Mouse (Mus musculus) forebrain, embryonic 11.5 days (tissue): ENCODE measurements around the gene Tnk2. TPM values are rescaled to one million over a fixed set of nuclear protein-coding genes. Genes with fewer than 3 reads are reported as not detected.

Experiments
- ATAC-seq: fragments of 200-750 bp; cut with Nextera tagmentation; replicated peaks from 2 replicates; pipeline ENCODE4 v1.8.0; 2017; ENCODE audit warnings: moderate TSS enrichment; ENCODE audit not compliant: low FRiP score
- DNase-seq: peaks from one replicate; pipeline ENCODE4 v3.0.0-alpha.2; 2017; ENCODE audit warnings: low spot score
- H3K27ac ChIP-seq: fragments of 300-500 bp; sonication (generic); 2 replicates; pipeline ENCODE4 v1.5.1; 2014; ENCODE audit warnings: low read depth, low read length
- H3K27me3 ChIP-seq: fragments of 300-500 bp; sonication (generic); 2 replicates; pipeline ENCODE4 v1.6.1; 2014; ENCODE audit warnings: mild to moderate bottlenecking, low read length, mixed read lengths; ENCODE audit not compliant: control insufficient read depth, insufficient read depth
- H3K36me3 ChIP-seq: fragments of 300-500 bp; sonication (generic); 2 replicates; pipeline ENCODE4 v1.6.1; 2014; ENCODE audit warnings: mild to moderate bottlenecking, low read length, moderate library complexity, mixed read lengths; ENCODE audit not compliant: control insufficient read depth, insufficient read depth
- H3K4me1 ChIP-seq: fragments of 300-500 bp; sonication (generic); replicated peaks from 2 replicates; pipeline ENCODE4 v1.6.1; 2014; ENCODE audit warnings: low read length, mixed read lengths; ENCODE audit not compliant: control insufficient read depth, insufficient read depth
- H3K4me2 ChIP-seq: fragments of 300-500 bp; sonication (generic); 2 replicates; pipeline ENCODE4 v1.6.1; 2014; ENCODE audit warnings: low read depth, mild to moderate bottlenecking, low read length, moderate library complexity, mixed read lengths; ENCODE audit not compliant: severe bottlenecking
- H3K4me3 ChIP-seq: fragments of 300-500 bp; sonication (generic); 2 replicates; pipeline ENCODE4 v1.5.1; 2014; ENCODE audit warnings: low read depth, low read length
- H3K9ac ChIP-seq: fragments of 300-500 bp; sonication (generic); 2 replicates; pipeline ENCODE4 v1.6.1; 2014; ENCODE audit warnings: low read length
- H3K9me3 ChIP-seq: fragments of 300-500 bp; sonication (generic); 2 replicates; pipeline ENCODE4 v1.6.1; 2016; ENCODE audit warnings: low read length, mixed read lengths; ENCODE audit not compliant: control insufficient read depth
- WGBS: fragments of 180-500 bp; shearing (Covaris S2); extraction: QIAGEN DNeasy Blood & Tissue Kit; methylation state at CpG from one replicate; pipeline ENCODE4 v1.1.7; 2014; 5-methylcytosine and 5-hydroxymethylcytosine counted together
- polyA plus RNA-seq: library from polyadenylated mRNA; unstranded; fragments of >200 nt; fragmentation: Nextera tagmentation; extraction: Ambion mirVana; gene quantifications from 2 replicates; pipeline ENCODE4 v1.2.1, GENCODE M21; 2014

Tnk2 gene
- polyA plus RNA-seq, 1 experiment from 2014 or later = 11.2 TPM

GRCm38 (mm10) chr16:32682841-32683240 lies 39.2 kb downstream of the Tnk2 start:
- Histone ChIP-seq H3K9ac (no peak overlapping the region), H3K4me1 (no peaks in the 10 kb centered on the region), H3K4me2 (no peak overlapping the region), H3K36me3 (no peaks in the 10 kb centered on the region), H3K9me3 (no peaks in the 10 kb centered on the region), H3K4me3 (no peak overlapping the region), H3K27me3 (no peaks in the 10 kb centered on the region), H3K27ac (no peak overlapping the region)
- DNase-seq (no peak), ATAC-seq (no peak)
- WGBS = 84% methylated on average over 4 of the region's 4 CpGs

- Histone ChIP-seq H3K4me3 (no peak overlapping the region), H3K4me2 (no peak overlapping the region), H3K27ac (no peak overlapping the region), H3K36me3 (no peaks in the 10 kb centered on the region), H3K9ac (no peak overlapping the region), H3K27me3 (no peaks in the 10 kb centered on the region), H3K9me3 (no peaks in the 10 kb centered on the region), H3K4me1 (no peaks in the 10 kb centered on the region)
- WGBS = 68% methylated on average over 5 of the region's 5 CpGs
- DNase-seq (no peak), ATAC-seq (0 out of 2 replicates have a peak, but pooled peaks have one; percentile 30)
Measured at GRCm38 (mm10) chr16:32683343-32683742, 39.7 kb downstream of the Tnk2 start.

GRCm38 (mm10) chr16:32685405-32685804 lies 41.7 kb downstream of the Tnk2 start:
- DNase-seq = no peak
- Histone ChIP-seq H3K9ac (no peak overlapping the region), H3K4me2 (no peak overlapping the region), H3K36me3 (no peaks in the 10 kb centered on the region), H3K4me3 (no peak overlapping the region), H3K4me1 (no peaks in the 10 kb centered on the region), H3K9me3 (no peaks in the 10 kb centered on the region), H3K27ac (no peak overlapping the region), H3K27me3 (no peaks in the 10 kb centered on the region)
- WGBS = 83% methylated on average over 10 of the region's 10 CpGs
- ATAC-seq = no peak

GRCm38 (mm10) chr16:32685998-32686397 lies 42.3 kb downstream of the Tnk2 start:
- Histone ChIP-seq H3K9me3 (no peaks in the 10 kb centered on the region), H3K4me2 (no peak overlapping the region), H3K4me3 (no peak overlapping the region), H3K9ac (no peak overlapping the region), H3K4me1 (no peaks in the 10 kb centered on the region), H3K27ac (no peak overlapping the region), H3K36me3 (no peaks in the 10 kb centered on the region), H3K27me3 (no peaks in the 10 kb centered on the region)
- WGBS = 76% methylated on average over 5 of the region's 5 CpGs
- no peak for ATAC-seq
- no peak for DNase-seq

DNA sequence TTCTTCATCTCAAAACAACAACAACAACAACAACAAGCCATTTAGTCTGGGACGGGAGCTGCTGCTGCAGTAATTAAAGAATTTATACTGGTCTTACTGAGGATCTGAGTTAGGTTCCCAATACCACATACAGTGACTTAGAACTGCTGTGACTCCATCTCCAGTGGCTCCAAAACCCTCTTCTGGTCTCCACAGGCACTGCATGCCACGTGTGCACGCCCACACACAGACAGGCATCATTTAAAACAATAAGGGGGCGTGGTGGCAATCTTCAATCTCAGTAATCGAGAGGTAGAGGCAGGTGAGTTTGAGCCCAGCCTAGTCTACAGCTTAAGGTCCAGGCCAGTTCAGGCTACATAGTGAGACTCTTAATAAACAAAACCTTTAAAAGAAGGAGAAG lies 43.5 kb downstream of the Tnk2 start:
- no peak overlapping the region for H3K9ac ChIP-seq
- WGBS = 78% methylated on average over 5 of the region's 5 CpGs
- H3K9me3 ChIP-seq = no peaks in the 10 kb centered on the region
- DNase-seq = no peak
- no peak overlapping the region for H3K4me2 ChIP-seq
- no peak overlapping the region for H3K27ac ChIP-seq
- ATAC-seq = no peak
- no peak overlapping the region for H3K4me3 ChIP-seq
- no peaks in the 10 kb centered on the region for H3K4me1 ChIP-seq
- H3K27me3 ChIP-seq = no peaks in the 10 kb centered on the region
- H3K36me3 ChIP-seq = no peaks in the 10 kb centered on the region

DNA sequence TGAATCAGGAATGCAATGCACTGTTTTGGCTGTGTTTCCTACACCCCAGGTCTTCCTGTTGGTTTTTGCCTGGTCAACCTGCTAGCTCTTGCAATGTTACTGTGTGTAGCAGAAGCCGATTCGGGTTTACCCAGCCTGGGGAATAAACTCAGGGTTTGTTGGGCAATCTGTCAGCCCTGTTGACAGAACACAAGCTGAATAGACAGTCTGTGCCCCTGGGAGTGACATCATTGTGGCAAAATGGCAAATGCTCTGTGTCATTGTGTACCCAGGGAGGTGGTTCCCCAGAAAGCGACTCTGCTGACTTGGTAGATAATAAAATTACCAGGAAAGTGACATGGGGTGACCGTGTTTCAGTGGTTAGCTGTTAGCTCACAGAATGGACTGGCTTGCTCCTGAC lies 45.1 kb downstream of the Tnk2 start:
- Histone ChIP-seq H3K27me3 (no peaks in the 10 kb centered on the region), H3K4me3 (no peak overlapping the region), H3K4me1 (no peaks in the 10 kb centered on the region), H3K36me3 (no peaks in the 10 kb centered on the region), H3K9ac (no peak overlapping the region), H3K9me3 (no peaks in the 10 kb centered on the region), H3K27ac (no peak overlapping the region), H3K4me2 (no peak overlapping the region)
- ATAC-seq (no peak), DNase-seq (no peak)
- WGBS = 79% methylated on average over 4 of the region's 4 CpGs

DNA sequence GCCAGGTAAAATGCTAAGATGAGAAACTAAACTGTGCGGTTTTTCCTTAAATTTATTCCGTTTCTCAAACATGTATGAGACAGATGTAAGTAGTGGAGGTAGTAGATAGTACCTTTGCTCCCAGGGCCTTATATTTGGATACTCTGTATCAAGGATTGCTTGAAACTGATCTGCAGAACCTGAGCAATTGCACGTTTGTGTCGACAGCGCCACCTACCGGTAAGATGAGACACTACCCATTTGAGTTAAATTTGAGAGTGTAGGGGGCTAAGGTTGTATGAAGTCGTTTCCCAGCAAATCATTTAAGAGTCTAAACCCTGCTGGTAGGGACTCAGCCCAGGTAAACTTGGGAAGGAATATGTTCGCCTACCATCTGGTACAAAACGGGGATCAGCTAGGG lies 45.8 kb downstream of the Tnk2 start:
- Histone ChIP-seq H3K27me3 (no peaks in the 10 kb centered on the region), H3K4me2 (no peak overlapping the region), H3K27ac (no peak overlapping the region), H3K4me3 (no peak overlapping the region), H3K9me3 (no peaks in the 10 kb centered on the region), H3K36me3 (no peaks in the 10 kb centered on the region), H3K4me1 (no peaks in the 10 kb centered on the region), H3K9ac (no peak overlapping the region)
- ATAC-seq = no peak
- WGBS = 10% methylated on average over 9 of the region's 9 CpGs
- DNase-seq = peak; percentile 81

DNA sequence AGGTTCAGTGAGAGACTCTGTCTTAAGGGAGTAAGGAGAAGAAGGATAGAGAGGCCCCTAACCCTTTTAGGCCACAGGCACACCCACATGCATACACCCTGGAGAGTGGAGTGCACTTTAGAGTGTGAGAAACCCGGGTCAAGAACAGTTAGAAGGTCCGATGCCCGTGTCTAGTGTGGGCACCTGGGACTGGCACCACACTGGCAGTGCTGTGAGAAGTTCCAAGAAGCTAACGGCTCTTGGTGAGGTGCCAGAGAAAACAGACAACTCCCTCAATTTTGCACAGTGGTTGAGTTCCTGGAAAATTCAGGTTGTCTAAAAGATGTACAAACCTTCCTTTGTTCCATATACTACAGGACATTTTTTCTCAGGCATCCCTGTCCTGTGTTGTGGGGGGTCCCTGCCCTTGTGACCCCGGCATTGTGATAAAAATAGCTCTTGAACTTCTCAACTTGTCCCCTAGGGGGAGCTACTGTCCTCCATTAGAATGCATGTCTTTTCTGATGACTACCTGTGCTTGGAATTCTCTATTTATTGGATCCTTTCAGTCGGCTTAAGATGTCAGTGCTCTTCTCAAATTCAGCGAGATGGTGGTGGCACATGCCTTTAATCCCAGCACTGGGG lies 53.3 kb downstream of the Tnk2 start:
- Histone ChIP-seq H3K27ac (no peak overlapping the region), H3K9ac (no peak overlapping the region), H3K36me3 (no peaks in the 10 kb centered on the region), H3K9me3 (no peaks in the 10 kb centered on the region), H3K27me3 (no peaks in the 10 kb centered on the region), H3K4me2 (no peak overlapping the region), H3K4me3 (no peak overlapping the region), H3K4me1 (no peaks in the 10 kb centered on the region)
- ATAC-seq (no peak), DNase-seq (no peak)
- WGBS = 56% methylated on average over 7 of the region's 7 CpGs

DNA sequence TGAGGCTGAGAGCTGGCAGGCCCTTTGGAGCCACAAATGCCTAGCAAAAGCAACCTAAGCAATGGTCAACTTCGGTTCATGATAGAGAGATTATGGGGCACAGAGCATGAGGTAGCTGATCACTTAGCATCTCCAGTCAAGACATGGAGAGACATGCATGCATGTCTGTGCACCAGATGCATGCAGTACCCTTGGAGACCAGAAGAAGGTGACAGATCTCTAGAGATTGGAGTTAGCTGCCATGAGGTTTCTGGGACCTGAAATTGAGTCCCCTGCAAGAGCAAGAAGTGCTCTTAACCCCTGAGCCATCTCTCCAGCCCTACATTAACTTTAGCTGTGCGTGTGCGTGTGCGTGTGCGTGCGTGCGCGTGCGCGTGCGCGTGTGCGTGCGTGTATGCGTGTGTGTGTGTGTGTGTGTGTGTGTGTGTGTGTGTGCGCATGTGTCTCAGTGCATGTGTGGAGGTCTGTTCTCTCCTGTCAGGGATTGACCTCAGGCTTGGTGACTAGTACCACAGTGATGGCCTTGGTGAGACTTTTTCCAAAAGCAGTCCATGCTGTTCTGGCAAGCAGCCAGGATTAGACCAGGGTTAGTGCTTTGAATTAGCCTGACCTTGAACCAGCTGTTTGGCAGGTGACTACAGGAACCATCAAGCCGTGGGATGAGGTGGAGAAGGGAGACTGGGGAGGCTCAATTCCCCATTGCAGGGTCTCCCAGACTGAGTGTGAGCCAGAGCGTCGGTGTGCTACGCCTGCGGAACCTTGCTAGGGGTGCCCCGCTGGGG lies 54.2 kb downstream of the Tnk2 start:
- 84% methylated on average over 22 of the region's 22 CpGs for WGBS
- Histone ChIP-seq H3K4me2 (no peak overlapping the region), H3K27me3 (no peaks in the 10 kb centered on the region)

More for the DNA sequence above, 54.2 kb downstream of the Tnk2 start:
- no peak overlapping the region for H3K9ac ChIP-seq
- ATAC-seq (no peak), DNase-seq (no peak)
- no peaks in the 10 kb centered on the region for H3K4me1 ChIP-seq
- no peak overlapping the region for H3K4me3 ChIP-seq
- no peaks in the 10 kb centered on the region for H3K36me3 ChIP-seq
- H3K9me3 ChIP-seq = no peaks in the 10 kb centered on the region
- H3K27ac ChIP-seq = no peak overlapping the region
